Mouse (Mus musculus): ENCODE measurements around the gene Gm49395. TPM values are rescaled to one million over a fixed set of nuclear protein-coding genes. Genes with fewer than 3 reads are reported as not detected.

Gm49395 gene
- polyA plus RNA-seq, 1 experiment from 2014 or later, result 11.1 TPM

DNA sequence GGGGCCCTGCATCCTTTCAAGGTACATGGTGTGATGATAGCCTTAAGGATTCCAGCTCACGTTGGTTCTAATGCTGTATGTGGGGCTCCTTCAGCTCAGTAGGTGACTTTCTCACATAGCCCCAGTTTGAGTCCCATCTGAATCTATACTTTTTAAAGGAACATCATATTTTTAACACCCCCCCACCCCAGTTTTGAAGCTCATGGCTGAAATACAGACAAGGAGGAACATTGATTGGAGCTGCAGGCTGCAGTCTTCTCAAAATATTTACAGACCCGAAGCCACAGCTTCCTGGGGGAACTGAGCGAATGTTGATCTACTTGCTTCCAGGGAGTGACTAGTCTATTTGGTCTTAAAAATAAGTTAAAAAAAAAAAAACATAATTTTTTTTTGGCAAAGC lies 98.9 kb downstream of the Gm49395 start:
- 72% methylated on average over 3 of the region's 3 CpGs for WGBS (ENCODE audit: insufficient replicate concordance)
- Histone ChIP-seq H3K4me3 (ENCODE audit: low read depth, low read length) (no peak overlapping the region), H3K27me3 (ENCODE audit: control insufficient read depth, insufficient read depth, low read length) (no peaks in the 10 kb centered on the region), H3K4me2 (no peak overlapping the region), H3K27ac (ENCODE audit: low read depth, low read length) (no peak overlapping the region), H3K36me3 (ENCODE audit: control insufficient read depth, insufficient read depth, low read length) (0 out of 2 replicates have a peak, but pooled peaks cover 2% of the 10 kb centered on the region), H3K9ac (ENCODE audit: low read depth, low read length) (no peak overlapping the region), H3K4me1 (ENCODE audit: control insufficient read depth, insufficient read depth, low read length) (peaks cover 21% of the 10 kb centered on the region), H3K9me3 (replicated peaks; ENCODE audit: control insufficient read depth, low read length) (no peaks in the 10 kb centered on the region)
- no peak for ATAC-seq (replicated peaks; ENCODE audit: insufficient number of reproducible peaks, low FRiP score, low TSS enrichment)

DNA sequence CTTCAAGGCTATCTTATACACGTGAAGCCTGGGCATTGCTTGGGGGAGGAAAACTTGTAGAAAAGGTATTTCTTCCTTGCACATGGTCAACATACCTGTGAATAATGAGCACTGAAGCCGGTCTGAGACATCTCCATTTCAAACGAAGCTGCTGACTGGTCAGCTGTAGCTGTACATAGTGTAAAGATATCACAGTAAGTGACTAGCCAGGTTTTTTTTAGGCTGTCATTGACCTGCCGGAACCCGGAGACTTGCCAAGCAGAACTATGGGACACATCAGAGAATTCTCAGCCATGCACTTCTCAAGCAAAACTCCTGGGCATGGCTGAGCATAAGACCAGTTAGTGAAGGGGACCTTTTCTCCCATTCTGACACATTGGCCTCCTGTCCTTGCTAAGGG lies 99.6 kb downstream of the Gm49395 start:
- Histone ChIP-seq H3K27me3 (ENCODE audit: control insufficient read depth, insufficient read depth, low read length) (no peaks in the 10 kb centered on the region), H3K27ac (ENCODE audit: low read depth, low read length) (no peak overlapping the region), H3K36me3 (ENCODE audit: control insufficient read depth, insufficient read depth, low read length) (0 out of 2 replicates have a peak, but pooled peaks cover 2% of the 10 kb centered on the region), H3K4me3 (ENCODE audit: low read depth, low read length) (no peak overlapping the region), H3K4me1 (ENCODE audit: control insufficient read depth, insufficient read depth, low read length) (peaks cover 21% of the 10 kb centered on the region), H3K4me2 (no peak overlapping the region; the same call in 1 of the 2 replicates), H3K9me3 (replicated peaks; ENCODE audit: control insufficient read depth, low read length) (no peaks in the 10 kb centered on the region), H3K9ac (ENCODE audit: low read depth, low read length) (no peak overlapping the region)
- no peak for ATAC-seq (replicated peaks; ENCODE audit: insufficient number of reproducible peaks, low FRiP score, low TSS enrichment)
- 56% methylated on average over 5 of the region's 5 CpGs for WGBS (ENCODE audit: insufficient replicate concordance)

DNA sequence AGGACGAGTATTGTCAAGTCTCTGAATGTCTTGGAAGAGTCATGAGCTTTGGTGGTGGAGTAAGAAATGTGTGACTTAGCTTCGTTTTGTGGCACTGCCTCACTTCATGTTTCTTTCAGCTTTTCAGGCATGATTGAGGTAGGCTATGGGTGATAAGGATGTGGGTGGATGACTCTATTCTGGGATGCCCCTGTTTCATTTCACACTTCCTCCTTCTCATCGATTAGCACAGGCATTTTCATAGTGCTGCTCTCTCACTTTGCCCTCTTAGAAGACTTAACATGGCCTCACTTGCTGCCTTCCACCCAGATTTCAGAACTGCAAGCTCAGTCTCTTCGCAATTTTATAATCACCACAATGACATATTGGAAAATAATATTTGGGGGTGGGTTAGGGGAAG lies 102.1 kb downstream of the Gm49395 start:
- H3K9ac ChIP-seq (ENCODE audit: low read depth, low read length), result no peak overlapping the region
- H3K9me3 ChIP-seq (replicated peaks; ENCODE audit: control insufficient read depth, low read length), result no peaks in the 10 kb centered on the region
- ATAC-seq (replicated peaks; ENCODE audit: insufficient number of reproducible peaks, low FRiP score, low TSS enrichment), result no peak
- peaks cover 8% of the 10 kb centered on the region; the same call in 1 of the 2 replicates for H3K4me1 ChIP-seq (ENCODE audit: control insufficient read depth, insufficient read depth, low read length)
- no peak overlapping the region for H3K4me2 ChIP-seq
- no peak overlapping the region for H3K4me3 ChIP-seq (ENCODE audit: low read depth, low read length)
- H3K36me3 ChIP-seq (ENCODE audit: control insufficient read depth, insufficient read depth, low read length), result 0 out of 2 replicates have a peak, but pooled peaks cover 2% of the 10 kb centered on the region
- H3K27me3 ChIP-seq (ENCODE audit: control insufficient read depth, insufficient read depth, low read length), result no peaks in the 10 kb centered on the region
- WGBS (ENCODE audit: insufficient replicate concordance), result 78% methylated on average over 4 of the region's 4 CpGs
- no peak overlapping the region for H3K27ac ChIP-seq (ENCODE audit: low read depth, low read length)

DNA sequence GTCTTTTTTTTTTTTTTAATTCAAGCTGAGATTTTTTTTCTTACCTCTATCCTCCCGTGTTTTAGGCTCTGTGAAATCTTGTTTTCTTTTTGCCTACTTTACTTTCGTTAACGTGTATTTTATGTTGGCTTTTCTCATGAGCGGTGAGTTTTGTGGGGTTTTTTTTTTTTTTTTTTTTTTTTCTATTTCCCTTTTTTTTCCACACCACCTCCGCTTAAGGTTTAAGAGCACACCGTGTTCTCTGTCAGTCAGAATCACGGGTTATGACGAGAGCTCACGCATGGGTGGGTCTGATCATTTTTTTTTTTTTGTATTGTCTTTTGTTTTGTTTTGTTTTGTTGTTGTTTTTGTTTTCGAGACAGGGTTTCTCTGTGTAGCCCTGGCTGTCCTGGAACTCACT lies 103.6 kb downstream of the Gm49395 start:
- ATAC-seq (replicated peaks; ENCODE audit: insufficient number of reproducible peaks, low FRiP score, low TSS enrichment), result no peak
- no peak overlapping the region for H3K4me3 ChIP-seq (ENCODE audit: low read depth, low read length)
- H3K36me3 ChIP-seq (ENCODE audit: control insufficient read depth, insufficient read depth, low read length), result 0 out of 2 replicates have a peak, but pooled peaks cover 2% of the 10 kb centered on the region
- H3K4me2 ChIP-seq, result no peak overlapping the region
- H3K27ac ChIP-seq (ENCODE audit: low read depth, low read length), result no peak overlapping the region
- 88% methylated on average over 10 of the region's 10 CpGs for WGBS (ENCODE audit: insufficient replicate concordance)
- H3K27me3 ChIP-seq (ENCODE audit: control insufficient read depth, insufficient read depth, low read length), result no peaks in the 10 kb centered on the region
- no peaks in the 10 kb centered on the region for H3K9me3 ChIP-seq (replicated peaks; ENCODE audit: control insufficient read depth, low read length)
- no peak overlapping the region for H3K9ac ChIP-seq (ENCODE audit: low read depth, low read length)
- no peaks in the 10 kb centered on the region for H3K4me1 ChIP-seq (ENCODE audit: control insufficient read depth, insufficient read depth, low read length)

DNA sequence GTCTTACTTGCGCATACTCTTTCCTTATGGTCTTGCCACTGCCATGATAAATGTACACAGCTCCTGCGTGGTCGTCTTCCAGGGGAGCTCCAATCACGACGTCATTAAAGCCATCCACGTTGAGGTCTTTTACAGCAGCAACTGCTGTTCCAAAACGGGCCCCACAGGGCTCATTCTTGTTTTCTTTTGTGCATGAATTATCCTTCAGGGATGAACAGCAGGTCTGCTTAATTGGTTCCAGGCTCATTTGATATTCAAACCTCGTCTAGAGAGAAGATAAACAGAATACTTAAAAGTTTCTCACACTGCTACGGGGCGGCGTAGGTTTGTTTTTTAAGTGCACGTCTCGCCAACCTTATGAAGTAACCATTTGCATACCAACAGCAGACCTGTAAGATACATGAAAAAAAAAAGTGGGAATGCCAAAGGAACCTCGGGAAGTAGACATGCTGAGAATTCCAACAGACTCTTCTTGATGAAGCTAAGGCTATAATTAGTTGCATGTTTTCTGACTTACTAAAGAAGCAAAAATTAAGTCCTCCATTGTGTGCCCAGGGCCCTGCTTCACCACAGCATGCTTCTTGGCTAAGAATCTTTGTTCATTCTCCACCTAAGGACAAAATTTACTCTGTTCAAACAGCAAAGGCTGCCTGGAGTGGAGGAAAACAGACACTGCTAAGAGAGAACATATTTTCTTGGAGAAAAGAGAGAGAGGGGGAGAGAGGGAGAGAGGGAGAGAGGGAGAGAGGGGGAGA lies 109.3 kb downstream of the Gm49395 start:
- H3K36me3 ChIP-seq (ENCODE audit: control insufficient read depth, insufficient read depth, low read length), result no peaks in the 10 kb centered on the region; the same call in 1 of the 2 replicates
- H3K4me3 ChIP-seq (ENCODE audit: low read depth, low read length), result no peak overlapping the region
- ATAC-seq (replicated peaks; ENCODE audit: insufficient number of reproducible peaks, low FRiP score, low TSS enrichment), result no peak
- H3K27me3 ChIP-seq (ENCODE audit: control insufficient read depth, insufficient read depth, low read length), result no peaks in the 10 kb centered on the region
- WGBS (ENCODE audit: insufficient replicate concordance), result 66% methylated on average over 14 of the region's 14 CpGs
- H3K9ac ChIP-seq (ENCODE audit: low read depth, low read length), result no peak overlapping the region
- no peaks in the 10 kb centered on the region for H3K4me1 ChIP-seq (ENCODE audit: control insufficient read depth, insufficient read depth, low read length)
- no peak overlapping the region for H3K27ac ChIP-seq (ENCODE audit: low read depth, low read length)
- no peak overlapping the region for H3K4me2 ChIP-seq
- H3K9me3 ChIP-seq (replicated peaks; ENCODE audit: control insufficient read depth, low read length), result no peaks in the 10 kb centered on the region

DNA sequence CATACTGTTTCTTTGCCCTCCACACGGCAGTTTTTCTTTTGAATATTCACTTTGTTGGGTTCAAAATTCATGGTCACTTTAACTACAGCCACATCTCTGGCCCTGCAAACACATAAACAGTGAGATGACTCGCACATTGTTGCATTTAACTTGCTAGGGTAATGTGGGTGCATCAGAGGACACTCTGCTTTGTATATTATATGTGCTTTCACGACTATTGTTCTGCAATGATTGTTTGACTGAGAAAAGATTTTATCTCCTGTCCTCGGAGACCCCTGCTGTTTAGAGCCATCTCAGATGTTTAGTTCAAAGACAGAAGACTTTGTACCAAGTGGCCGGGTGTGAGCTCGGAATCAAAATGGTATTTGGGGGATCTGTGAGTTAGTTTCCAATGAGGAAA lies 114.1 kb downstream of the Gm49395 start:
- Histone ChIP-seq H3K27me3 (ENCODE audit: control insufficient read depth, insufficient read depth, low read length) (no peaks in the 10 kb centered on the region), H3K9ac (ENCODE audit: low read depth, low read length) (no peak overlapping the region), H3K9me3 (replicated peaks; ENCODE audit: control insufficient read depth, low read length) (no peaks in the 10 kb centered on the region), H3K36me3 (ENCODE audit: control insufficient read depth, insufficient read depth, low read length) (no peaks in the 10 kb centered on the region; the same call in none of the 2 replicates), H3K27ac (ENCODE audit: low read depth, low read length) (no peak overlapping the region), H3K4me3 (ENCODE audit: low read depth, low read length) (no peak overlapping the region), H3K4me2 (no peak overlapping the region), H3K4me1 (ENCODE audit: control insufficient read depth, insufficient read depth, low read length) (no peaks in the 10 kb centered on the region)
- no peak for ATAC-seq (replicated peaks; ENCODE audit: insufficient number of reproducible peaks, low FRiP score, low TSS enrichment)
- WGBS (ENCODE audit: insufficient replicate concordance), result 58% methylated on average over 6 of the region's 6 CpGs

DNA sequence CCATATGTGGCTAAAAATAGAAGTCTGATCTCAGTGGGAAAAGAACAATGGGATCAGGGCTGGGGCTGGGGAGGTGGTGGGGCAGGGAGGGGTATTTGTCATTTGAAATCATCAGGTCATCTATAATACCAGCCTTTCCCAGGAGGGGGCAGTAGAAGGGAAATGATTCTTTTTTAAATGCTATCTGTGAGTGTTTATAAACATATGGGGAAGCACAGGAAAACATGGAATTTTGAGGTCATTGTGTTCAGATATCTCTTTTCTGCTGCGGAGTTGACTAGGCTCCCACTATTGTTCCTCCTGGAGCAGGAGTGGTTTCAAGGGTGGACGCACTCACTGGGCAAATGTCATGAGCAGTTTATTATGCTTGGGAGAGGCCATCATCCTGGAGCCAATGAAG lies 114.6 kb downstream of the Gm49395 start:
- WGBS (ENCODE audit: insufficient replicate concordance), result 48% methylated on average over 2 of the region's 2 CpGs
- Histone ChIP-seq H3K4me2 (no peak overlapping the region), H3K9ac (ENCODE audit: low read depth, low read length) (no peak overlapping the region), H3K9me3 (replicated peaks; ENCODE audit: control insufficient read depth, low read length) (no peaks in the 10 kb centered on the region), H3K27me3 (ENCODE audit: control insufficient read depth, insufficient read depth, low read length) (no peaks in the 10 kb centered on the region), H3K4me3 (ENCODE audit: low read depth, low read length) (no peak overlapping the region), H3K36me3 (ENCODE audit: control insufficient read depth, insufficient read depth, low read length) (no peaks in the 10 kb centered on the region; the same call in none of the 2 replicates), H3K4me1 (ENCODE audit: control insufficient read depth, insufficient read depth, low read length) (no peaks in the 10 kb centered on the region), H3K27ac (ENCODE audit: low read depth, low read length) (no peak overlapping the region)
- no peak for ATAC-seq (replicated peaks; ENCODE audit: insufficient number of reproducible peaks, low FRiP score, low TSS enrichment)
